Mouse (Mus musculus) myocyte (in vitro differentiated cells): ENCODE results near the gene Wdhd1. TPM values are rescaled to one million over a fixed set of nuclear protein-coding genes. Genes with fewer than 3 reads are reported as not detected.
A peak's percentile ranks its signal among the peaks of the same experiment; 100 is the strongest.

ENCODE experiments used
- H3K27me3 ChIP-seq: one replicate; pipeline ENCODE4 v1.6.1; 2011; ENCODE audit not compliant: control insufficient read depth, insufficient read depth, insufficient read length
- H3K36me3 ChIP-seq: one replicate; pipeline ENCODE4 v1.6.1; 2011; ENCODE audit not compliant: control insufficient read depth, insufficient read depth
- H3K4me2 ChIP-seq: one replicate; pipeline ENCODE4 v1.6.1; 2011; ENCODE audit warnings: low read depth, control low read depth
- H3K4me3 ChIP-seq: one replicate; pipeline ENCODE4 v1.5.1; 2011; ENCODE audit warnings: mild to moderate bottlenecking, control low read depth, moderate library complexity
- H3K79me2 ChIP-seq: one replicate; pipeline ENCODE4 v1.6.1; 2011; ENCODE audit not compliant: control insufficient read depth, insufficient read depth
- H3ac ChIP-seq: one replicate; pipeline ENCODE4 v1.6.1; 2011; ENCODE audit not compliant: control insufficient read depth, insufficient read length
- CEBPB ChIP-seq: IDR thresholded peaks from 2 replicates; pipeline ENCODE4 v1.6.1; 2011; ENCODE audit warnings: mild to moderate bottlenecking, moderate library complexity; ENCODE audit not compliant: poor library complexity, insufficient read depth, severe bottlenecking
- E2F4 ChIP-seq: IDR thresholded peaks from one replicate; pipeline ENCODE4 v1.6.1; 2011; ENCODE audit warnings: mild to moderate bottlenecking, control low read depth, moderate library complexity; ENCODE audit not compliant: insufficient read depth
- MAX ChIP-seq: IDR thresholded peaks from one replicate; pipeline ENCODE4 v1.6.1; 2011; ENCODE audit warnings: low read depth, mild to moderate bottlenecking, control low read depth
- MYOD1 ChIP-seq, 3 experiments: IDR thresholded peaks; one replicate each; pipeline ENCODE4 v1.6.1; 2011; ENCODE audit warnings: control low read depth in 2 of 3, low read depth in 2 of 3, mild to moderate bottlenecking in 2 of 3, moderate library complexity in 1 of 3; ENCODE audit not compliant: insufficient read length in 2 of 3, control insufficient read depth in 1 of 3
- MYOG ChIP-seq, 3 experiments: IDR thresholded peaks; one replicate each; pipeline ENCODE4 v1.6.1; 2011; ENCODE audit warnings: control low read depth in 2 of 3, low read depth in 2 of 3, mild to moderate bottlenecking in 2 of 3; ENCODE audit not compliant: insufficient read length in 2 of 3, control insufficient read depth in 1 of 3, insufficient read depth in 1 of 3
- POLR2A ChIP-seq: IDR thresholded peaks from one replicate; pipeline ENCODE4 v1.6.1; 2011; ENCODE audit warnings: low read depth, mild to moderate bottlenecking, control low read depth, moderate library complexity; ENCODE audit not compliant: insufficient read length
- POLR2AphosphoS2 ChIP-seq: IDR thresholded peaks from one replicate; pipeline ENCODE4 v1.6.1; 2011; ENCODE audit warnings: low read depth, control low read depth; ENCODE audit not compliant: insufficient read length
- REST ChIP-seq: IDR thresholded peaks from one replicate; pipeline ENCODE4 v1.6.1; 2011; ENCODE audit warnings: mild to moderate bottlenecking, control low read depth, moderate library complexity; ENCODE audit not compliant: insufficient read depth, insufficient read length
- SRF ChIP-seq: IDR thresholded peaks from one replicate; pipeline ENCODE4 v1.6.1; 2011; ENCODE audit warnings: low read depth; ENCODE audit not compliant: control insufficient read depth, insufficient read length
- TCF12 ChIP-seq: IDR thresholded peaks from one replicate; pipeline ENCODE4 v1.6.1; 2011; ENCODE audit warnings: mild to moderate bottlenecking, control low read depth; ENCODE audit not compliant: poor library complexity, insufficient read depth, severe bottlenecking
- TCF3 ChIP-seq: IDR thresholded peaks from one replicate; pipeline ENCODE4 v1.6.1; 2011; ENCODE audit warnings: low read depth, control low read depth; ENCODE audit not compliant: insufficient read length
- USF1 ChIP-seq: IDR thresholded peaks from one replicate; pipeline ENCODE4 v1.6.1; 2011; ENCODE audit warnings: low read depth, mild to moderate bottlenecking, control low read depth, moderate library complexity
- polyA plus RNA-seq: library from polyadenylated mRNA; unstranded; fragments of >200 nt; fragmentation: generic; extraction: Trizol; gene quantifications from one replicate; pipeline ENCODE4 v1.2.1, GENCODE M21; 2012; ENCODE audit warnings: missing spikeins

The Wdhd1 gene
- polyA plus RNA-seq, 1 experiment = 2.1 TPM

- Histone ChIP-seq H3K79me2 (peaks cover 61% of the 10 kb centered on the region), H3ac (peak overlapping the region; percentile 11), H3K4me3 (peak overlapping the region; percentile 82), H3K4me2 (peak overlapping the region; percentile 85), H3K27me3 (no peaks in the 10 kb centered on the region), H3K36me3 (no peaks in the 10 kb centered on the region)
- TF ChIP-seq POLR2AphosphoS2 (no peak), USF1 (no peak), CEBPB (no peak), E2F4 (no peak), MYOG (IDR thresholded peaks at IDR 0.05; ENCODE audit: control insufficient read depth in 1 of 3, insufficient read depth in 1 of 3, insufficient read length in 2 of 3, low read depth in 2 of 3) (no peak), REST (no peak), POLR2A (no peak), SRF (no peak), MAX (no peak), TCF12 (no peak), TCF3 (no peak), MYOD1 (IDR thresholded peaks at IDR 0.05; ENCODE audit: control insufficient read depth in 1 of 3, insufficient read length in 2 of 3, low read depth in 2 of 3) (no peak)
Measured at GRCm38 (mm10) chr14:47276036-47276603, 537 bp downstream of the Wdhd1 start.

- H3K4me3 ChIP-seq = peak overlapping the region; percentile 82
- peak overlapping the region; percentile 85 for H3K4me2 ChIP-seq
- no peaks in the 10 kb centered on the region for H3K27me3 ChIP-seq
- H3ac ChIP-seq = no peak overlapping the region
- H3K36me3 ChIP-seq = no peaks in the 10 kb centered on the region
- H3K79me2 ChIP-seq = peaks cover 54% of the 10 kb centered on the region
- TF ChIP-seq CEBPB (no peak), TCF3 (no peak), E2F4 (no peak), TCF12 (no peak), SRF (no peak), POLR2A (no peak), POLR2AphosphoS2 (no peak), MYOD1 (IDR thresholded peaks at IDR 0.05; ENCODE audit: control insufficient read depth in 1 of 3, insufficient read length in 2 of 3, low read depth in 2 of 3) (no peak), MYOG (IDR thresholded peaks at IDR 0.05; ENCODE audit: control insufficient read depth in 1 of 3, insufficient read depth in 1 of 3, insufficient read length in 2 of 3, low read depth in 2 of 3) (no peak), REST (no peak), MAX (no peak), USF1 (no peak)
Measured at GRCm38 (mm10) chr14:47275417-47275816, 1.2 kb downstream of the Wdhd1 start.

- TF ChIP-seq MYOD1 (IDR thresholded peaks at IDR 0.05; ENCODE audit: control insufficient read depth in 1 of 3, insufficient read length in 2 of 3, low read depth in 2 of 3) = no peak
- H3K36me3 ChIP-seq = peaks cover 3% of the 10 kb centered on the region
- no peaks in the 10 kb centered on the region for H3K27me3 ChIP-seq
- H3K4me2 ChIP-seq = no peak overlapping the region
- no peak overlapping the region for H3K4me3 ChIP-seq
- H3K79me2 ChIP-seq = peaks cover 37% of the 10 kb centered on the region
- no peak overlapping the region for H3ac ChIP-seq
Measured at GRCm38 (mm10) chr14:47273751-47274150, 2.9 kb downstream of the Wdhd1 start.

- Histone ChIP-seq H3K4me3 (no peak overlapping the region), H3ac (no peak overlapping the region), H3K36me3 (peaks cover 3% of the 10 kb centered on the region), H3K79me2 (peaks cover 3% of the 10 kb centered on the region), H3K27me3 (no peaks in the 10 kb centered on the region), H3K4me2 (no peak overlapping the region)
- no peak for TF ChIP-seq CEBPB
Measured at GRCm38 (mm10) chr14:47269706-47270105, 7.0 kb downstream of the Wdhd1 start.

- no peak for TF ChIP-seq MAX
- no peak for TF ChIP-seq TCF3
- Histone ChIP-seq H3K4me3 (no peak overlapping the region), H3K4me2 (no peak overlapping the region), H3ac (no peak overlapping the region), H3K79me2 (no peaks in the 10 kb centered on the region), H3K27me3 (no peaks in the 10 kb centered on the region), H3K36me3 (peaks cover 3% of the 10 kb centered on the region)
Measured at GRCm38 (mm10) chr14:47269056-47269455, 7.6 kb downstream of the Wdhd1 start.

GRCm38 (mm10) chr14:47265829-47266228, 10.8 kb downstream of the Wdhd1 start:
- Histone ChIP-seq H3K4me2 (no peak overlapping the region), H3ac (no peak overlapping the region), H3K4me3 (no peak overlapping the region), H3K27me3 (no peaks in the 10 kb centered on the region), H3K79me2 (no peaks in the 10 kb centered on the region), H3K36me3 (peaks cover 13% of the 10 kb centered on the region)
- TF ChIP-seq TCF3 = no peak
- no peak for TF ChIP-seq E2F4
- TF ChIP-seq USF1 = no peak
- TF ChIP-seq MYOG (IDR thresholded peaks at IDR 0.05; ENCODE audit: control insufficient read depth in 1 of 3, insufficient read depth in 1 of 3, insufficient read length in 2 of 3, low read depth in 2 of 3) = no peak
- TF ChIP-seq POLR2AphosphoS2 = no peak
- TF ChIP-seq MYOD1 (IDR thresholded peaks at IDR 0.05; ENCODE audit: control insufficient read depth in 1 of 3, insufficient read length in 2 of 3, low read depth in 2 of 3) = no peak
- no peak for TF ChIP-seq REST
- TF ChIP-seq TCF12 = no peak
- TF ChIP-seq SRF = no peak
- no peak for TF ChIP-seq CEBPB
- no peak for TF ChIP-seq MAX
- TF ChIP-seq POLR2A = no peak
